Mouse (Mus musculus) heart, adult 2 months (tissue): ENCODE results near the gene Slc25a25.

Experiments used
- CTCF ChIP-seq: fragments of 200-600 bp; IDR thresholded peaks from 2 replicates; pipeline ENCODE4 v1.8.1; 2022; ENCODE audit warnings: antibody characterized with exemption, mild to moderate bottlenecking, moderate library complexity
- POLR2A ChIP-seq: fragments of 200-500 bp; IDR thresholded peaks from 2 replicates; pipeline ENCODE4 v1.6.1; 2011; ENCODE audit warnings: mild to moderate bottlenecking, low read depth, low read length, control low read depth; ENCODE audit not compliant: insufficient read depth

DNA sequence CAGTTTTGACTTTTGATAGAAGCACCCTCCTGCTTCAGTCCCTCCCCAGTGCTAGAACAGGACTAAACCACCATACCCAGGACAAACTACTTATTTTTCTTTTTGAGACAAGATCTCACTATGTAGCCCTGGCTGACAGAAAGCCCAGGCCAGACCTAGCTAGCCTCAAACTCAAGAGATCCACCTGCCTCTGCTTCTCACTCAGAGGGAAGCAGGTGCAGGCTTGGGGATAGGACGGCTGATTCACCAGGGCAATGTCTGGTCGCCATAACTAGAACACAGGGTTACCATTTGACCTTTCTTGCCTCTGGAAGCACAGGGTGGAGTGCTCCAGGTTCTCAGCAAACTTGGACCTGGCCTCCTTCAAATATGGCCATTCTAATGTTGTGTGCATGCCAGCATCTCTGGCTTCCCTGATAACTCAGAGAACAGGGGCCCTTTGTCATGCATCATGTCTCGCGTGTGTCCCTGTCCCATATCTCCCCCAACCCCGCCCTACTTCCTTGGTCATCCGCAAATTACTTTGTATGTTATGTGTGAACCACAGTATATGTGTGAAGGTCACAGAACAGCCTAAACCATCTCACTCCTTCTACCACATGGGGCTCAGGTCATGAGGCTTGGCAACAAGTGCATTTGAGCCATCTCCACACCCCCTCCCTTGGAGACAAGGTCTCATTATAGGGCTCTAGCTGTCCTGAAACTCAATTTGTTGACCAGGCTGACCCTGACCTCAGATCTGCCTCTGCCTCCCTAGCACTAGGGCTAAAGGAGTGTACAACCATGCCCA is 38.3 kb downstream of the Slc25a25 start:
- no peak for TF ChIP-seq CTCF
- no peak for TF ChIP-seq POLR2A
